Mouse (Mus musculus): ENCODE measurements at regions not wholly inside any gene's neighbourhood (a gene's known extent, or its start where the extent isn't known, plus 50 kb on each side); places are given as distances from the start of the nearest gene placed in this dataset.

DNA sequence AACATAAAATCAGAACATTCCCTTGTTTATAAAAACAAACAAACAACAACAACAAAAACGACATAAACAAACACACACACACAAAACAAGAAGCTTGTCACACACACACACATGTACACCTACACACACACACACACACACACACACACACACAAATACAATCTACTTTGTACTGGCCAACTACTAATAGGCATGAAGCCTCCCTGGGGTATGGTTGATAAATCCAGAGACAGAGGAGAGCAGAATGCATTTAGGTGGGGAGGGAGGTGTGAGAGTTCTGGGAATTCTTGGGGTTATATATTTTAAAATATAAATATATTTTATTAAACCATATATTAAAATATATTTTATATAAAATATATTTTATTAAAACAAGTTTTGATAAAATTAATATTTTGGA lies 371.6 kb upstream of the Pcdh20 start:
- DNase-seq (ENCODE audit: low spot score) = no peak

- no peak for DNase-seq (ENCODE audit: low spot score)
Measured at GRCm38 (mm10) chr14:88805699-88806098, 334.5 kb upstream of the Pcdh20 start.

- DNase-seq (ENCODE audit: low spot score) = no peak
Measured at GRCm38 (mm10) chr14:88801328-88801727, 330.1 kb upstream of the Pcdh20 start.

GRCm38 (mm10) chr14:88800493-88800892 lies 329.3 kb upstream of the Pcdh20 start:
- DNase-seq (ENCODE audit: low spot score) = peak; percentile 21
